Mouse (Mus musculus) limb, embryonic 10.5 days (tissue): ENCODE measurements around the gene Nfib. TPM values are rescaled to one million over a fixed set of nuclear protein-coding genes. Genes with fewer than 3 reads are reported as not detected.
A peak's percentile ranks its signal among the peaks of the same experiment; 100 is the strongest.

ENCODE experiments used
- DNase-seq: peaks from one replicate; pipeline ENCODE4 v3.0.0-alpha.2; 2017; ENCODE audit warnings: low spot score
- H3K27ac ChIP-seq: fragments of 300-500 bp; sonication (generic); 2 replicates; pipeline ENCODE4 v1.5.1; 2016; ENCODE audit warnings: mild to moderate bottlenecking
- H3K27me3 ChIP-seq: fragments of 300-500 bp; sonication (generic); 2 replicates; pipeline ENCODE4 v1.6.1; 2016; ENCODE audit warnings: low read depth, mild to moderate bottlenecking; ENCODE audit not compliant: poor library complexity, severe bottlenecking
- H3K36me3 ChIP-seq: fragments of 300-500 bp; sonication (generic); 2 replicates; pipeline ENCODE4 v1.6.1; 2016; ENCODE audit warnings: mild to moderate bottlenecking, moderate library complexity
- H3K4me1 ChIP-seq: fragments of 300-500 bp; sonication (generic); 2 replicates; pipeline ENCODE4 v1.6.1; 2016
- H3K4me3 ChIP-seq: fragments of 300-500 bp; sonication (generic); 2 replicates; pipeline ENCODE4 v1.5.1; 2016; ENCODE audit warnings: mild to moderate bottlenecking, moderate library complexity
- H3K9me3 ChIP-seq: fragments of 300-500 bp; sonication (generic); replicated peaks from 2 replicates; pipeline ENCODE4 v1.6.1; 2016; ENCODE audit warnings: mild to moderate bottlenecking
- WGBS: fragments of 180-500 bp; shearing (Covaris S2); methylation state at CpG from one replicate; pipeline ENCODE4 v1.1.7; 2016; 5-methylcytosine and 5-hydroxymethylcytosine counted together
- polyA plus RNA-seq: library from polyadenylated mRNA; unstranded; fragments of >200 nt; fragmentation: Nextera tagmentation; extraction: Ambion mirVana; gene quantifications from 2 replicates; pipeline ENCODE4 v1.2.1, GENCODE M21; 2016

Nfib gene
- polyA plus RNA-seq, 1 experiment from 2014 or later = 23.4 TPM

GRCm38 (mm10) chr4:82637633-82638032, 67.9 kb downstream of the Nfib start:
- H3K4me1 ChIP-seq = peaks cover 8% of the 10 kb centered on the region
- no peaks in the 10 kb centered on the region for H3K9me3 ChIP-seq
- H3K4me3 ChIP-seq = no peak overlapping the region
- WGBS = 92% methylated on average over 4 of the region's 4 CpGs
- H3K27ac ChIP-seq = no peak overlapping the region
- H3K27me3 ChIP-seq = no peaks in the 10 kb centered on the region
- no peak for DNase-seq
- H3K36me3 ChIP-seq = no peaks in the 10 kb centered on the region

- Histone ChIP-seq H3K9me3 (no peaks in the 10 kb centered on the region), H3K27ac (no peak overlapping the region), H3K4me3 (no peak overlapping the region), H3K27me3 (no peaks in the 10 kb centered on the region), H3K36me3 (no peaks in the 10 kb centered on the region), H3K4me1 (peaks cover 8% of the 10 kb centered on the region)
- 68% methylated on average over 5 of the region's 5 CpGs for WGBS
- no peak for DNase-seq
Observed at GRCm38 (mm10) chr4:82636658-82637057, 68.9 kb downstream of the Nfib start.

GRCm38 (mm10) chr4:82635881-82636280, 69.7 kb downstream of the Nfib start:
- Histone ChIP-seq H3K4me1 (peaks cover 8% of the 10 kb centered on the region), H3K9me3 (no peaks in the 10 kb centered on the region), H3K27me3 (no peaks in the 10 kb centered on the region), H3K36me3 (no peaks in the 10 kb centered on the region), H3K27ac (no peak overlapping the region), H3K4me3 (no peak overlapping the region)
- 70% methylated on average over 5 of the region's 5 CpGs for WGBS
- DNase-seq = no peak

- Histone ChIP-seq H3K9me3 (no peaks in the 10 kb centered on the region), H3K27ac (no peak overlapping the region)
- 95% methylated on average over 11 of the region's 11 CpGs for WGBS
Observed at GRCm38 (mm10) chr4:82635118-82635517, 70.4 kb downstream of the Nfib start.

GRCm38 (mm10) chr4:82634365-82634764, 71.2 kb downstream of the Nfib start:
- peak; percentile 65 for DNase-seq
- no peak overlapping the region for H3K4me3 ChIP-seq
- no peaks in the 10 kb centered on the region for H3K36me3 ChIP-seq
- 68% methylated on average over 7 of the region's 7 CpGs for WGBS
- no peaks in the 10 kb centered on the region for H3K27me3 ChIP-seq
- H3K27ac ChIP-seq = no peak overlapping the region
- H3K4me1 ChIP-seq = peaks cover 8% of the 10 kb centered on the region
- H3K9me3 ChIP-seq = no peaks in the 10 kb centered on the region

More at GRCm38 (mm10) chr4:82635118-82635517, 70.4 kb downstream of the Nfib start:
- Histone ChIP-seq H3K36me3 (no peaks in the 10 kb centered on the region), H3K27me3 (no peaks in the 10 kb centered on the region), H3K4me1 (peaks cover 8% of the 10 kb centered on the region), H3K4me3 (no peak overlapping the region)
- DNase-seq = no peak

GRCm38 (mm10) chr4:82624285-82625045, 81.1 kb downstream of the Nfib start:
- Histone ChIP-seq H3K27me3 (no peaks in the 10 kb centered on the region), H3K27ac (no peak overlapping the region), H3K4me1 (peaks cover 17% of the 10 kb centered on the region; the same call in 1 of the 2 replicates), H3K36me3 (no peaks in the 10 kb centered on the region), H3K4me3 (no peak overlapping the region), H3K9me3 (no peaks in the 10 kb centered on the region)
- peak; percentile 23 for DNase-seq
- 72% methylated on average over 8 of the region's 8 CpGs for WGBS

- H3K27ac ChIP-seq = no peak overlapping the region
- peak; percentile 20 for DNase-seq
- no peaks in the 10 kb centered on the region for H3K9me3 ChIP-seq
- no peaks in the 10 kb centered on the region for H3K27me3 ChIP-seq
- no peak overlapping the region for H3K4me3 ChIP-seq
- peaks cover 17% of the 10 kb centered on the region; the same call in 1 of the 2 replicates for H3K4me1 ChIP-seq
- 82% methylated on average over 4 of the region's 4 CpGs for WGBS
- H3K36me3 ChIP-seq = no peaks in the 10 kb centered on the region
Observed at GRCm38 (mm10) chr4:82623835-82624234, 81.7 kb downstream of the Nfib start.

GRCm38 (mm10) chr4:82623081-82623538, 82.4 kb downstream of the Nfib start:
- 88% methylated on average over 12 of the region's 12 CpGs for WGBS
- H3K36me3 ChIP-seq = no peaks in the 10 kb centered on the region
- peak; percentile 28 for DNase-seq
- H3K4me3 ChIP-seq = no peak overlapping the region
- no peaks in the 10 kb centered on the region for H3K9me3 ChIP-seq
- H3K27ac ChIP-seq = 0 out of 2 replicates have a peak overlapping the region, but pooled peaks have one; percentile 3
- peaks cover 20% of the 10 kb centered on the region for H3K4me1 ChIP-seq
- no peaks in the 10 kb centered on the region for H3K27me3 ChIP-seq

GRCm38 (mm10) chr4:82622321-82622836, 83.2 kb downstream of the Nfib start:
- Histone ChIP-seq H3K9me3 (no peaks in the 10 kb centered on the region), H3K36me3 (no peaks in the 10 kb centered on the region), H3K27ac (0 out of 2 replicates have a peak overlapping the region, but pooled peaks have one; percentile 19), H3K4me1 (peaks cover 22% of the 10 kb centered on the region), H3K27me3 (no peaks in the 10 kb centered on the region), H3K4me3 (no peak overlapping the region)
- WGBS = 35% methylated on average over 3 of the region's 3 CpGs
- peak; percentile 24 for DNase-seq

- peaks cover 23% of the 10 kb centered on the region for H3K4me1 ChIP-seq
- 76% methylated on average over 12 of the region's 12 CpGs for WGBS
Observed at GRCm38 (mm10) chr4:82619539-82619941, 86.0 kb downstream of the Nfib start.

GRCm38 (mm10) chr4:82619003-82619402, 86.5 kb downstream of the Nfib start:
- Histone ChIP-seq H3K4me3 (no peak overlapping the region), H3K36me3 (no peaks in the 10 kb centered on the region), H3K9me3 (no peaks in the 10 kb centered on the region), H3K27me3 (no peaks in the 10 kb centered on the region), H3K27ac (no peak overlapping the region), H3K4me1 (peaks cover 25% of the 10 kb centered on the region)
- no peak for DNase-seq
- 76% methylated on average over 2 of the region's 2 CpGs for WGBS

More at GRCm38 (mm10) chr4:82619539-82619941, 86.0 kb downstream of the Nfib start:
- Histone ChIP-seq H3K36me3 (no peaks in the 10 kb centered on the region), H3K27ac (no peak overlapping the region), H3K4me3 (no peak overlapping the region), H3K9me3 (no peaks in the 10 kb centered on the region), H3K27me3 (no peaks in the 10 kb centered on the region)
- peak; percentile 29 for DNase-seq

- H3K36me3 ChIP-seq = no peaks in the 10 kb centered on the region
- no peaks in the 10 kb centered on the region for H3K27me3 ChIP-seq
- peaks cover 20% of the 10 kb centered on the region for H3K4me1 ChIP-seq
- no peaks in the 10 kb centered on the region for H3K9me3 ChIP-seq
- WGBS = 94% methylated on average over 10 of the region's 10 CpGs
- peak; percentile 23 for DNase-seq
- no peak overlapping the region for H3K4me3 ChIP-seq
- H3K27ac ChIP-seq = no peak overlapping the region
Observed at GRCm38 (mm10) chr4:82617257-82617656, 88.3 kb downstream of the Nfib start.

GRCm38 (mm10) chr4:82615712-82616111, 89.8 kb downstream of the Nfib start:
- 92% methylated on average over 5 of the region's 5 CpGs for WGBS
- DNase-seq = peak; percentile 24
- no peaks in the 10 kb centered on the region for H3K36me3 ChIP-seq
- no peak overlapping the region for H3K4me3 ChIP-seq
- no peak overlapping the region for H3K27ac ChIP-seq
- 0 out of 2 replicates have a peak, but pooled peaks cover 3% of the 10 kb centered on the region for H3K27me3 ChIP-seq
- peaks cover 17% of the 10 kb centered on the region for H3K4me1 ChIP-seq
- no peaks in the 10 kb centered on the region for H3K9me3 ChIP-seq
